In genomic region chr12:81331046-81331638, GRCm38 (mm10) we compare ENCODE assay signal across 8 mouse cellular contexts. TPM values are rescaled to one million over a fixed set of nuclear protein-coding genes. Genes with fewer than 3 reads are reported as not detected.
DNase-seq lines count a peak whose midpoint lies in the region; ATAC-seq and TF ChIP-seq lines count a peak whose summit lies in the region.

No protein-coding gene starts in this region.

- H3K9me3 ChIP-seq in heart, embryonic 12.5 days (replicated peaks) = no peaks in the 10 kb centered on the region
- H3K9me3 ChIP-seq in forebrain, embryonic 15.5 days = no peaks in the 10 kb centered on the region
- H3K9me3 ChIP-seq in limb, embryonic 14.5 days (ENCODE audit: control insufficient read depth, low read length) = no peaks in the 10 kb centered on the region
- H3K9me3 ChIP-seq in neural tube, embryonic 15.5 days (replicated peaks) = no peaks in the 10 kb centered on the region
- no peaks in the 10 kb centered on the region for H3K9me3 ChIP-seq in kidney, embryonic 14.5 days (ENCODE audit: control insufficient read depth, low read length)

- no peak for TF ChIP-seq POLR2A in limb, embryonic 14.5 days (IDR thresholded peaks at IDR 0.05; ENCODE audit: borderline replicate concordance, extremely low read depth, insufficient read depth, insufficient read length)

- 49% methylated on average over 5 of the region's 5 CpGs for WGBS in heart, embryonic 12.5 days
- 29% methylated on average over 5 of the region's 5 CpGs for WGBS in forebrain, embryonic 15.5 days
- WGBS in limb, embryonic 14.5 days = 29% methylated on average over 5 of the region's 5 CpGs
- WGBS in neural tube, embryonic 15.5 days = 33% methylated on average over 5 of the region's 5 CpGs
- 46% methylated on average over 5 of the region's 5 CpGs for WGBS in kidney, embryonic 14.5 days

- no peak overlapping the region for H3K4me3 ChIP-seq in heart, embryonic 12.5 days
- peak overlapping the region; percentile 75 for H3K4me3 ChIP-seq in forebrain, embryonic 15.5 days
- H3K4me3 ChIP-seq in limb, embryonic 14.5 days (replicated peaks; ENCODE audit: low read length) = 0 out of 2 replicates have a peak overlapping the region, but pooled peaks have one; percentile 65
- peak overlapping the region; percentile 73 for H3K4me3 ChIP-seq in neural tube, embryonic 15.5 days (replicated peaks)
- H3K4me3 ChIP-seq in kidney, embryonic 14.5 days (ENCODE audit: low read length) = no peak overlapping the region

- no peak overlapping the region for H3K27ac ChIP-seq in heart, embryonic 12.5 days (ENCODE audit: poor library complexity, severe bottlenecking)
- peak overlapping the region; percentile 91 for H3K27ac ChIP-seq in forebrain, embryonic 15.5 days (replicated peaks)
- H3K27ac ChIP-seq in limb, embryonic 14.5 days (replicated peaks; ENCODE audit: low read depth, low read length) = no peak overlapping the region
- H3K27ac ChIP-seq in neural tube, embryonic 15.5 days (replicated peaks) = peak overlapping the region; percentile 94
- H3K27ac ChIP-seq in kidney, embryonic 14.5 days (ENCODE audit: low read depth, low read length) = no peak overlapping the region

- ATAC-seq in heart, embryonic 12.5 days (ENCODE audit: insufficient number of reproducible peaks, low FRiP score) = no peak
- no peak for ATAC-seq in forebrain, embryonic 15.5 days (replicated peaks)
- no peak for ATAC-seq in limb, embryonic 14.5 days (ENCODE audit: low FRiP score, low read depth)
- no peak for ATAC-seq in neural tube, embryonic 15.5 days (ENCODE audit: low FRiP score)
- no peak for ATAC-seq in kidney, embryonic 14.5 days (ENCODE audit: low FRiP score, low TSS enrichment)

- H3K4me1 ChIP-seq in heart, embryonic 12.5 days (replicated peaks) = 0 out of 2 replicates have a peak, but pooled peaks cover 14% of the 10 kb centered on the region
- peaks cover 12% of the 10 kb centered on the region; the same call in 1 of the 2 replicates for H3K4me1 ChIP-seq in forebrain, embryonic 15.5 days
- H3K4me1 ChIP-seq in limb, embryonic 14.5 days (ENCODE audit: control insufficient read depth, insufficient read depth, low read length) = 0 out of 2 replicates have a peak, but pooled peaks cover 5% of the 10 kb centered on the region
- H3K4me1 ChIP-seq in neural tube, embryonic 15.5 days = peaks cover 32% of the 10 kb centered on the region
- 0 out of 2 replicates have a peak, but pooled peaks cover 7% of the 10 kb centered on the region for H3K4me1 ChIP-seq in kidney, embryonic 14.5 days (ENCODE audit: control insufficient read depth, insufficient read depth, low read length)

- H3K36me3 ChIP-seq in heart, embryonic 12.5 days = no peaks in the 10 kb centered on the region
- H3K36me3 ChIP-seq in forebrain, embryonic 15.5 days = no peaks in the 10 kb centered on the region
- no peaks in the 10 kb centered on the region for H3K36me3 ChIP-seq in limb, embryonic 14.5 days (ENCODE audit: control insufficient read depth, insufficient read depth, low read length)
- no peaks in the 10 kb centered on the region for H3K36me3 ChIP-seq in neural tube, embryonic 15.5 days
- no peaks in the 10 kb centered on the region for H3K36me3 ChIP-seq in kidney, embryonic 14.5 days (ENCODE audit: control insufficient read depth, insufficient read depth, low read length)

- DNase-seq in heart, adult 8-10 months (ENCODE audit: low spot score) = no peak
- DNase-seq in limb, embryonic 14.5 days (ENCODE audit: low spot score) = no peak
- DNase-seq in adipocyte (ENCODE audit: low spot score) = no peak
- DNase-seq in frontal cortex, postnatal 14 days (ENCODE audit: low spot score in 2 of 2) = no peak

- H3K9ac ChIP-seq in heart, embryonic 12.5 days = no peak overlapping the region
- H3K9ac ChIP-seq in forebrain, embryonic 15.5 days (replicated peaks) = 0 out of 2 replicates have a peak overlapping the region, but pooled peaks have one; percentile 21
- H3K9ac ChIP-seq in limb, embryonic 14.5 days (ENCODE audit: low read depth, low read length, severe bottlenecking) = peak overlapping the region; percentile 68; the same call in 1 of the 2 replicates
- peak overlapping the region; percentile 50 for H3K9ac ChIP-seq in neural tube, embryonic 15.5 days (replicated peaks)
- H3K9ac ChIP-seq in kidney, embryonic 14.5 days (ENCODE audit: low read depth, low read length) = no peak overlapping the region

- 0 out of 2 replicates have a peak overlapping the region, but pooled peaks have one; percentile 90 for H3K4me2 ChIP-seq in heart, embryonic 12.5 days
- H3K4me2 ChIP-seq in forebrain, embryonic 15.5 days (replicated peaks) = peak overlapping the region; percentile 98
- H3K4me2 ChIP-seq in limb, embryonic 14.5 days (replicated peaks; ENCODE audit: low read depth, low read length, severe bottlenecking) = peak overlapping the region; percentile 99
- H3K4me2 ChIP-seq in neural tube, embryonic 15.5 days = peak overlapping the region; percentile 91
- H3K4me2 ChIP-seq in kidney, embryonic 14.5 days (replicated peaks; ENCODE audit: low read depth, low read length) = no peak overlapping the region

- peaks cover 54% of the 10 kb centered on the region for H3K27me3 ChIP-seq in heart, embryonic 12.5 days (replicated peaks)
- 0 out of 2 replicates have a peak, but pooled peaks cover 3% of the 10 kb centered on the region for H3K27me3 ChIP-seq in forebrain, embryonic 15.5 days
- H3K27me3 ChIP-seq in limb, embryonic 14.5 days (ENCODE audit: control insufficient read depth, insufficient read depth, low read length) = peaks cover 17% of the 10 kb centered on the region
- no peaks in the 10 kb centered on the region for H3K27me3 ChIP-seq in neural tube, embryonic 15.5 days (replicated peaks)
- H3K27me3 ChIP-seq in kidney, embryonic 14.5 days (ENCODE audit: control insufficient read depth, insufficient read depth, low read length) = peaks cover 22% of the 10 kb centered on the region

RNA-seq across cellular contexts. Expression of gene Slc8a3, which starts 1.8 kb away (rescaled TPM):
- polyA plus RNA-seq in heart, embryonic 12.5 days (2016; fragmentation: Nextera tagmentation; extraction: Ambion mirVana) = 0.43 and 0.49 TPM in 2 replicates
- total RNA-seq in heart, adult 8-10 months (2022) = under 1 TPM; 0.16 to 0.20 (median 0.16) TPM
- 4.7 and 5.1 TPM in 2 replicates for polyA plus RNA-seq in forebrain, embryonic 15.5 days (2015; fragmentation: Nextera tagmentation; extraction: Ambion mirVana)
- polyA plus RNA-seq in limb, embryonic 14.5 days (2012; rRNA removed) = 4.2 and 5.2 TPM in 2 replicates
- polyA plus RNA-seq in limb, embryonic 14.5 days (2014; fragmentation: Nextera tagmentation; extraction: Ambion mirVana) = 2.5 TPM in 2 replicates
- polyA plus RNA-seq in neural tube, embryonic 15.5 days (2015; fragmentation: Nextera tagmentation; extraction: Ambion mirVana) = 11.0 and 12.4 TPM in 2 replicates
- polyA plus RNA-seq in kidney, embryonic 14.5 days (2014; fragmentation: Nextera tagmentation; extraction: Ambion mirVana) = 0.20 and 0.41 TPM in 2 replicates

RNA-seq across cellular contexts. Expression of gene Gm4787, which starts 48.1 kb away (rescaled TPM):
- 0.14 and 0.18 TPM in 2 replicates for polyA plus RNA-seq in heart, embryonic 12.5 days (2016; fragmentation: Nextera tagmentation; extraction: Ambion mirVana)
- total RNA-seq in heart, adult 8-10 months (2022) = under 1 TPM; 0.50 to 0.89 (median 0.61) TPM
- 0.29 and 0.33 TPM in 2 replicates for polyA plus RNA-seq in forebrain, embryonic 15.5 days (2015; fragmentation: Nextera tagmentation; extraction: Ambion mirVana)
- 0.96 and 1.1 TPM in 2 replicates for polyA plus RNA-seq in limb, embryonic 14.5 days (2012; rRNA removed)
- 0.19 and 0.22 TPM in 2 replicates for polyA plus RNA-seq in limb, embryonic 14.5 days (2014; fragmentation: Nextera tagmentation; extraction: Ambion mirVana)
- 0.31 TPM in 2 replicates for polyA plus RNA-seq in neural tube, embryonic 15.5 days (2015; fragmentation: Nextera tagmentation; extraction: Ambion mirVana)
- 0.26 and 0.53 TPM in 2 replicates for polyA plus RNA-seq in kidney, embryonic 14.5 days (2014; fragmentation: Nextera tagmentation; extraction: Ambion mirVana)

Comparison
In these comparisons a context has a peak if more than half of its experiments do, and no peak if none do; other contexts are left out.
1. H3K27ac ChIP-seq: peak in forebrain, embryonic 15.5 days (single experiment) and neural tube, embryonic 15.5 days (single experiment); none in heart, embryonic 12.5 days (single experiment), limb, embryonic 14.5 days (single experiment) and kidney, embryonic 14.5 days (single experiment).
2. H3K4me3 ChIP-seq: peak in forebrain, embryonic 15.5 days (single experiment), limb, embryonic 14.5 days (single experiment) and neural tube, embryonic 15.5 days (single experiment); none in heart, embryonic 12.5 days (single experiment) and kidney, embryonic 14.5 days (single experiment).
3. H3K9ac ChIP-seq: peak in forebrain, embryonic 15.5 days (single experiment), limb, embryonic 14.5 days (single experiment) and neural tube, embryonic 15.5 days (single experiment); none in heart, embryonic 12.5 days (single experiment) and kidney, embryonic 14.5 days (single experiment).